9 mouse cellular contexts compared by ENCODE assay signal in the genomic region with DNA sequence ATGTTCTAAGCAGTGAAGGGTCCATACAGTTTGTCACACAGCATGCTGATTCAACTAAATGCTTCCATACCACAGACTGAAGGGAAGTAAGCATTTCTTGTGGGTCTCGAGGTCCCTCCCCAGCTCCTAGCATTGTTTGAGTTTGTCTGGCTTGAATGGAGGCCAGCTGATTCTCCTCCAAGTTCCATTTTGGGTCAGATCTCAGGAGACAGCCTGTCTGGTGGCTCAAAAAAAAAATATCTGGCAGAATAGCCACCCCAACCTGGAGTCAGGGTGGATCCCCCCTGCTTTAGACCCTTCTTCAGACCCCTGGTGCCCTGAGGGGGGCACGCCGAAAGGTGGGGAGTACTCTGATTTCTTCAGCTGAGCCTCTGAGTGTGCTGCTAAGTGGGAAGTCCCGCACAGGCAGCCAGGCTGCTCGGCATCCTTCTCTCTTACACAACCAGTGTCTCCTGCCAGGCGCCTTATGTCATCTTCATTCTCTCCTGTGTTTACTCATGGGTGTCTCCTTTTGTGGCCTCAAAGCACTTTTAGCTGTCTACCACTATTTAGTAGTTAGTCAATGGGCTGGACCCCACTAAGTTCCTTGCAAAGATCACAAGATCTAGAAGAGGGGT. TPM values are rescaled to one million over a fixed set of nuclear protein-coding genes. Genes with fewer than 3 reads are reported as not detected.
DNase-seq lines count a peak whose midpoint lies in the region; ATAC-seq lines count a peak whose summit lies in the region.
"Had no signal": no experiment of that assay in that cellular context is flagged by ENCODE, and none has a peak within 500 bp of the region (broad histone marks: within the 10 kb centered on the region; RNA-seq: fewer than 3 reads in every experiment).

No protein-coding gene starts in this region.

- 70% methylated on average over 6 of the region's 6 CpGs for WGBS in kidney, embryonic 16.5 days
- WGBS in midbrain, embryonic 11.5 days: 84% methylated on average over 6 of the region's 6 CpGs
- WGBS in hindbrain, embryonic 16.5 days: 75% methylated on average over 6 of the region's 6 CpGs

- H3K9ac ChIP-seq in kidney, embryonic 16.5 days (replicated peaks; ENCODE audit: low read length): no peak overlapping the region
- no peak overlapping the region for H3K9ac ChIP-seq in midbrain, embryonic 11.5 days (ENCODE audit: low read length)
- H3K9ac ChIP-seq in hindbrain, embryonic 16.5 days (ENCODE audit: low read depth, low read length): no peak overlapping the region
- H3K9ac ChIP-seq: embryonic facial prominence, embryonic 12.5 days had no signal

- DNase-seq in kidney, adult 8-10 months: peak; percentile 23 to 35
- DNase-seq in cerebellum, adult 9-10 months: peak; percentile 61
- DNase-seq in heart, postnatal 25 days (ENCODE audit: low spot score): peak; percentile 69
- peak; percentile 58 to 70 for DNase-seq in lung, postnatal 4 days
- no peak for DNase-seq in midbrain, embryonic 11.5 days (ENCODE audit: low spot score, missing footprints)
- no peak for DNase-seq in neural tube, embryonic 10.5 days (ENCODE audit: extremely low spot score, low spot score)

- peaks cover 3% of the 10 kb centered on the region; the same call in 1 of the 2 replicates for H3K4me1 ChIP-seq in kidney, embryonic 16.5 days (ENCODE audit: insufficient read depth, low read length)
- H3K4me1 ChIP-seq in midbrain, embryonic 11.5 days (ENCODE audit: control insufficient read depth, insufficient read depth, low read length): no peaks in the 10 kb centered on the region
- no peaks in the 10 kb centered on the region; the same call in 1 of the 2 replicates for H3K4me1 ChIP-seq in hindbrain, embryonic 16.5 days (ENCODE audit: control insufficient read depth, insufficient read depth, low read depth, low read length)
- H3K4me1 ChIP-seq: embryonic facial prominence, embryonic 12.5 days had no signal

- intact Hi-C loops in heart, postnatal 25 days (cut with DNase I): loop anchor here (10.0 kb wide), 1 partner anchor 2004 kb away; the partner anchor contains the start of genes Ak6, Rad17 and Taf9

- no peak for ATAC-seq in kidney, embryonic 16.5 days (ENCODE audit: low FRiP score, low TSS enrichment)
- no peak for ATAC-seq in midbrain, embryonic 11.5 days (ENCODE audit: low FRiP score)
- ATAC-seq in hindbrain, embryonic 16.5 days: no peak

- H3K36me3 ChIP-seq in kidney, embryonic 16.5 days (ENCODE audit: insufficient read depth, low read length): no peaks in the 10 kb centered on the region
- H3K36me3 ChIP-seq in midbrain, embryonic 11.5 days (ENCODE audit: control insufficient read depth, insufficient read depth, low read length): no peaks in the 10 kb centered on the region
- H3K36me3 ChIP-seq in hindbrain, embryonic 16.5 days (ENCODE audit: control insufficient read depth, insufficient read depth, low read length): no peaks in the 10 kb centered on the region
- H3K36me3 ChIP-seq: embryonic facial prominence, embryonic 12.5 days had no signal

- H3K27ac ChIP-seq in kidney, embryonic 16.5 days (ENCODE audit: low read length): no peak overlapping the region
- H3K27ac ChIP-seq in midbrain, embryonic 11.5 days (ENCODE audit: low read depth, low read length): no peak overlapping the region
- H3K27ac ChIP-seq in hindbrain, embryonic 16.5 days (ENCODE audit: low read depth, low read length): no peak overlapping the region
- H3K27ac ChIP-seq: embryonic facial prominence, embryonic 12.5 days had no signal

- H3K4me2 ChIP-seq in kidney, embryonic 16.5 days (replicated peaks; ENCODE audit: low read depth, low read length): no peak overlapping the region
- no peak overlapping the region for H3K4me2 ChIP-seq in midbrain, embryonic 11.5 days
- H3K4me2 ChIP-seq in hindbrain, embryonic 16.5 days (ENCODE audit: low read length): no peak overlapping the region
- H3K4me2 ChIP-seq: embryonic facial prominence, embryonic 12.5 days had no signal

- H3K4me3 ChIP-seq in kidney, embryonic 16.5 days (ENCODE audit: low read length): no peak overlapping the region
- no peak overlapping the region for H3K4me3 ChIP-seq in midbrain, embryonic 11.5 days (ENCODE audit: low read depth, low read length)
- H3K4me3 ChIP-seq in hindbrain, embryonic 16.5 days (ENCODE audit: low read length): no peak overlapping the region
- H3K4me3 ChIP-seq: embryonic facial prominence, embryonic 12.5 days had no signal

- H3K27me3 ChIP-seq in kidney, embryonic 16.5 days (ENCODE audit: insufficient read depth, low read length): no peaks in the 10 kb centered on the region
- H3K27me3 ChIP-seq in midbrain, embryonic 11.5 days (ENCODE audit: control insufficient read depth, insufficient read depth, low read length): no peaks in the 10 kb centered on the region
- no peaks in the 10 kb centered on the region for H3K27me3 ChIP-seq in hindbrain, embryonic 16.5 days (replicated peaks; ENCODE audit: control insufficient read depth, insufficient read depth, low read length)
- H3K27me3 ChIP-seq: embryonic facial prominence, embryonic 12.5 days had no signal

- H3K9me3 ChIP-seq in kidney, embryonic 16.5 days (ENCODE audit: low read length): no peaks in the 10 kb centered on the region
- H3K9me3 ChIP-seq in midbrain, embryonic 11.5 days (ENCODE audit: control insufficient read depth, low read length): no peaks in the 10 kb centered on the region
- H3K9me3 ChIP-seq in hindbrain, embryonic 16.5 days (ENCODE audit: control insufficient read depth, low read length): no peaks in the 10 kb centered on the region
- H3K9me3 ChIP-seq: embryonic facial prominence, embryonic 12.5 days had no signal

RNA-seq across cellular contexts. Expression of gene Cd180, which starts 35.0 kb away (rescaled TPM):
- polyA plus RNA-seq in kidney, embryonic 16.5 days (2015; fragmentation: Nextera tagmentation; extraction: Ambion mirVana): 0.24 and 0.29 TPM in 2 replicates
- total RNA-seq in heart, postnatal 25 days (2021): 1 to 10 TPM in 1 of 2 experiments, under 1 TPM in 1; 0.57 to 1.1 TPM
- 0.67 and 0.84 TPM in 2 replicates for polyA plus RNA-seq in midbrain, embryonic 11.5 days (2014; fragmentation: Nextera tagmentation; extraction: Ambion mirVana)
- 0.49 and 0.63 TPM in 2 replicates for polyA plus RNA-seq in hindbrain, embryonic 16.5 days (2015; fragmentation: Nextera tagmentation; extraction: Ambion mirVana)

Comparison
In these comparisons a context has a peak if more than half of its experiments do, and no peak if none do; other contexts are left out.
1. DNase-seq: peak in kidney, adult 8-10 months (2 of 2), cerebellum, adult 9-10 months (single experiment), heart, postnatal 25 days (single experiment) and lung, postnatal 4 days (2 of 2); none in midbrain, embryonic 11.5 days (single experiment) and neural tube, embryonic 10.5 days (single experiment).